ENCODE assay signal across 28 mouse cellular contexts in genomic region chr10:69962226-69962625, GRCm38 (mm10).
DNase-seq lines count a peak whose midpoint lies in the region; ATAC-seq and TF ChIP-seq lines count a peak whose summit lies in the region.
"Had no signal": no experiment of that assay in that cellular context is flagged by ENCODE, and none has a peak within 500 bp of the region (broad histone marks: within the 10 kb centered on the region; RNA-seq: fewer than 3 reads in every experiment).

No protein-coding gene starts in this region.

- peak; percentile 76 for DNase-seq in gastrocnemius, adult 2 months
- no peak for DNase-seq in gastrocnemius, adult 8-10 months (ENCODE audit: low spot score in 2 of 2)
- peak; percentile 25 to 60 for DNase-seq in lung, adult 18-20 months
- DNase-seq in lung, adult 2 months, result no peak
- no peak for DNase-seq in G1E (ENCODE audit: low spot score)
- peak; percentile 99 for DNase-seq in gonadal fat pad, adult 2 months (ENCODE audit: low read depth)
- no peak for DNase-seq in heart, adult 9 months (ENCODE audit: low spot score in 2 of 2)
- DNase-seq: adrenal gland, adult 8-10 months; cerebellum, adult 18-20 months; cerebellum, postnatal 10 days; forebrain, postnatal 0 days; kidney, adult 18-20 months; kidney, postnatal 4 days; layer of hippocampus, adult 9-11 months; lung, postnatal 4 days; spleen, adult 18-20 months; thymus, postnatal 14 days had no signal

- ATAC-seq in G1E (ENCODE audit: extremely low read depth, insufficient number of reproducible peaks, low FRiP score, poor library complexity, severe bottlenecking), result 0 out of 2 replicates have a peak, but pooled peaks have one; percentile 15
- ATAC-seq: CD4-positive, CD25-positive, alpha-beta regulatory T cell, adult 4 months; forebrain, postnatal 0 days; hindbrain, embryonic 16.5 days had no signal

- peaks cover 49% of the 10 kb centered on the region for H3K9me3 ChIP-seq in G1E (replicated peaks)
- H3K9me3 ChIP-seq: forebrain, embryonic 12.5 days; heart, embryonic 10.5 days; heart, embryonic 15.5 days; limb, embryonic 12.5 days; midbrain, embryonic 12.5 days; neural tube, embryonic 12.5 days had no signal

- H3K27me3 ChIP-seq in G1E (ENCODE audit: insufficient read depth, low read length), result no peaks in the 10 kb centered on the region
- H3K27me3 ChIP-seq: forebrain, embryonic 12.5 days; heart, embryonic 15.5 days; limb, embryonic 12.5 days; megakaryocyte, embryonic 14.5 days; midbrain, embryonic 12.5 days; neural tube, embryonic 12.5 days had no signal

- H3K4me1 ChIP-seq in lung, adult 2 months (ENCODE audit: control insufficient read depth, insufficient read depth, low read length), result no peaks in the 10 kb centered on the region
- H3K4me1 ChIP-seq in G1E (ENCODE audit: insufficient read depth, low read depth, low read length), result no peaks in the 10 kb centered on the region
- H3K4me1 ChIP-seq: forebrain, embryonic 12.5 days; heart, embryonic 10.5 days; midbrain, embryonic 12.5 days; neural tube, embryonic 12.5 days had no signal

- TF ChIP-seq POLR2A in lung, adult 2 months (IDR thresholded peaks at IDR 0.05; ENCODE audit: borderline replicate concordance, extremely low read depth, low read depth, low read length), result no peak

- H3K27ac ChIP-seq in gastrocnemius, adult 2 months, result peak overlapping the region; percentile 83
- H3K27ac ChIP-seq: forebrain, embryonic 12.5 days; heart, embryonic 10.5 days; heart, embryonic 15.5 days; limb, embryonic 12.5 days; midbrain, embryonic 12.5 days; neural tube, embryonic 12.5 days had no signal

- WGBS in lung, adult 2 months, result 78% methylated on average over 7 of the region's 7 CpGs

- no peaks in the 10 kb centered on the region for H3K36me3 ChIP-seq in G1E (replicated peaks)

- no peak overlapping the region for H3K4me3 ChIP-seq in gastrocnemius, adult 2 months
- H3K4me3 ChIP-seq in lung, adult 2 months (replicated peaks; ENCODE audit: extremely low read depth, low read depth, low read length), result no peak overlapping the region
- H3K4me3 ChIP-seq in G1E (ENCODE audit: low read depth, low read length), result no peak overlapping the region
- H3K4me3 ChIP-seq: erythroblast, embryonic 14.5 days; forebrain, embryonic 12.5 days; heart, embryonic 10.5 days; heart, embryonic 15.5 days; limb, embryonic 12.5 days; megakaryocyte, embryonic 14.5 days; midbrain, embryonic 12.5 days; myocyte; neural tube, embryonic 12.5 days had no signal

- intact Hi-C loops in gastrocnemius, adult 2 months (cut with DNase I), result loop anchor here (10.0 kb wide), 2 partner anchors 47 to 297 kb away; no protein-coding TSS in a partner anchor

- no peak for TF ChIP-seq CTCF in gastrocnemius, adult 2 months (IDR thresholded peaks at IDR 0.05)
- no peak for TF ChIP-seq CTCF in lung, adult 2 months (IDR thresholded peaks at IDR 0.05; ENCODE audit: insufficient read depth, low read length)
- TF ChIP-seq CTCF in G1E (IDR thresholded peaks at IDR 0.05; ENCODE audit: low read depth, low read length), result no peak

Comparison
In these comparisons a context has a peak if more than half of its experiments do, and no peak if none do; other contexts are left out.
1. DNase-seq: peak in gastrocnemius, adult 2 months (single experiment), lung, adult 18-20 months (2 of 2) and gonadal fat pad, adult 2 months (single experiment); none in gastrocnemius, adult 8-10 months (0 of 2), lung, adult 2 months (single experiment), G1E (single experiment) and heart, adult 9 months (0 of 2).